Mouse (Mus musculus) liver, postnatal 0 days (tissue): ENCODE results near the gene Lin9. TPM values are rescaled to one million over a fixed set of nuclear protein-coding genes. Genes with fewer than 3 reads are reported as not detected.
A peak's percentile ranks its signal among the peaks of the same experiment; 100 is the strongest.

Source experiments
- ATAC-seq: fragments of 200-750 bp; cut with Nextera tagmentation; 2 replicates; pipeline ENCODE4 v1.8.0; 2017; ENCODE audit warnings: mild to moderate bottlenecking, moderate library complexity
- DNase-seq: peaks from one replicate; pipeline ENCODE4 v3.0.0-alpha.2; 2016
- H3K27ac ChIP-seq: fragments of 300-500 bp; sonication (generic); 2 replicates; pipeline ENCODE4 v1.5.1; 2014; ENCODE audit warnings: antibody characterized with exemption, moderate library complexity, mild to moderate bottlenecking, low read depth
- H3K27me3 ChIP-seq: fragments of 300-500 bp; sonication (generic); 2 replicates; pipeline ENCODE4 v1.6.1; 2014; ENCODE audit warnings: low read length, control low read depth, mixed read lengths; ENCODE audit not compliant: insufficient read depth
- H3K36me3 ChIP-seq: fragments of 300-500 bp; sonication (generic); replicated peaks from 2 replicates; pipeline ENCODE4 v1.6.1; 2014; ENCODE audit warnings: mild to moderate bottlenecking, control low read depth, low read length, moderate library complexity, mixed read lengths; ENCODE audit not compliant: insufficient read depth
- H3K4me1 ChIP-seq: fragments of 300-500 bp; sonication (generic); 2 replicates; pipeline ENCODE4 v1.6.1; 2014; ENCODE audit warnings: antibody characterized with exemption, mild to moderate bottlenecking, control low read depth; ENCODE audit not compliant: insufficient read depth
- H3K4me2 ChIP-seq: fragments of 300-500 bp; sonication (generic); 2 replicates; pipeline ENCODE4 v1.6.1; 2014; ENCODE audit warnings: low read depth, mild to moderate bottlenecking, low read length, moderate library complexity, mixed read lengths
- H3K4me3 ChIP-seq: fragments of 300-500 bp; sonication (generic); 2 replicates; pipeline ENCODE4 v1.5.1; 2014; ENCODE audit warnings: low read depth, low read length
- H3K9ac ChIP-seq: fragments of 300-500 bp; sonication (generic); replicated peaks from 2 replicates; pipeline ENCODE4 v1.6.1; 2014; ENCODE audit warnings: mild to moderate bottlenecking, moderate library complexity
- H3K9me3 ChIP-seq: fragments of 300-500 bp; sonication (generic); 2 replicates; pipeline ENCODE4 v1.6.1; 2016; ENCODE audit warnings: mild to moderate bottlenecking, control low read depth, low read length, mixed read lengths
- CTCF ChIP-seq: sonication (generic); IDR thresholded peaks from 2 replicates; pipeline ENCODE4 v1.5.1; 2016; ENCODE audit warnings: antibody characterized with exemption, low read depth
- EP300 ChIP-seq: IDR thresholded peaks from 2 replicates; pipeline ENCODE4 v1.6.1; 2016; ENCODE audit warnings: antibody characterized with exemption, low read depth, mild to moderate bottlenecking
- WGBS: fragments of 180-500 bp; shearing (Covaris S2); extraction: QIAGEN DNeasy Blood & Tissue Kit; methylation state at CpG from one replicate; pipeline ENCODE4 v1.1.7; 2014; ENCODE audit not compliant: insufficient replicate concordance; 5-methylcytosine and 5-hydroxymethylcytosine counted together
- polyA plus RNA-seq: library from polyadenylated mRNA; unstranded; fragments of >200 nt; fragmentation: Nextera tagmentation; extraction: Ambion mirVana; gene quantifications from 2 replicates; pipeline ENCODE4 v1.2.1, GENCODE M21; 2015

Lin9 gene
- polyA plus RNA-seq, 1 experiment from 2014 or later = 6.4 TPM

DNA sequence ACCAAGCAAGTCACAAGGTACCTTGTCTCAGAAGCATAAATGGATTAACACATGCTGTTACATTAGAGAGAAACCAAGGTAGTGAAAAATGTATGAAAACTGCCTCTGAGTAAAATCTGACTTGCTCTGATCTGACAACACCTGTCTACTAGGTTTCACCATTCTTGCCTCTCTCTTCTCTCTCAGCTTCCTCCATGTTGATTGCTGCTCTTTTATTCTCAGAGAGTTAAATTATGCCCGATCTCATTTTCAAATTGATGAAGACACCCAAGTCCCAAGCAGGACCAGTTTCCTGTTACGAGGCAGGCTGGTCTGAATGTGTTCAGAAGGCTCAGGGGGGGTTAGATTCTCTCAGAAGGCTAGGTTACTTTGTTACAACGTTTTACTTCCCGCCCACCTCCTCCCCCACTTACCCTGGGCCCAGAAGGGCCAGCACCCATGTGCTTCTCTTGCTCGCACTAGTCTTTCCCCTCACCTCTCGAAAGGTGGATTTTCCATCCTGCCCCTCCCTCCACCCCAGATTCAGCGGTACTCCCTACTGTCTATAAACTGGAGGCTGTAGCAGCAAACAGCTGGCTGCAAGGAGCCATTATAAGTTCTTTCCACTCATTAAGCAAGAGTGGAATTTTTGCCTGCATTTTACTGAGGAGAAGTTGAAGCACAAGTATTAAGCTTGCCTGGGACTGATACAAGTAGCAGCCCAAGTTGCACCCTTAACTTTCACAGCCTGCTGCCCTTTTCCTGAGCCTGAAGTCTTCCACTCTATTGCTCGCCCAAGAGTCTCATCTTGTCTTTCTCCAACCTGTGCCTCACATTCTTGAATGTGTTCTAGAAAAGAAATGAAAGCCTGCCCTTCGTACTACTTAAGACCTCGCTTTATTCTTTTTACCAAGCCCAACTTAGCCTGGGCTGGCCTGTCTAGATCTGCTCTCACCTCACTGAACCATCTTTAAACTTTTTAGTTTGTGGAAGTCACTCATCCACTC lies 1.2 kb upstream of the Lin9 start:
- peak overlapping the region; percentile 95 for H3K4me3 ChIP-seq
- H3K4me2 ChIP-seq = peak overlapping the region; percentile 95
- peak overlapping the region; percentile 97 for H3K9ac ChIP-seq
- 65% methylated on average over 10 of the region's 10 CpGs for WGBS
- TF ChIP-seq CTCF (no peak), EP300 (no peak)
- H3K27ac ChIP-seq = no peak overlapping the region
- H3K36me3 ChIP-seq = no peaks in the 10 kb centered on the region
- DNase-seq (no peak), ATAC-seq (no peak)
- peaks cover 11% of the 10 kb centered on the region for H3K4me1 ChIP-seq
- H3K27me3 ChIP-seq = no peaks in the 10 kb centered on the region
- no peaks in the 10 kb centered on the region for H3K9me3 ChIP-seq

DNA sequence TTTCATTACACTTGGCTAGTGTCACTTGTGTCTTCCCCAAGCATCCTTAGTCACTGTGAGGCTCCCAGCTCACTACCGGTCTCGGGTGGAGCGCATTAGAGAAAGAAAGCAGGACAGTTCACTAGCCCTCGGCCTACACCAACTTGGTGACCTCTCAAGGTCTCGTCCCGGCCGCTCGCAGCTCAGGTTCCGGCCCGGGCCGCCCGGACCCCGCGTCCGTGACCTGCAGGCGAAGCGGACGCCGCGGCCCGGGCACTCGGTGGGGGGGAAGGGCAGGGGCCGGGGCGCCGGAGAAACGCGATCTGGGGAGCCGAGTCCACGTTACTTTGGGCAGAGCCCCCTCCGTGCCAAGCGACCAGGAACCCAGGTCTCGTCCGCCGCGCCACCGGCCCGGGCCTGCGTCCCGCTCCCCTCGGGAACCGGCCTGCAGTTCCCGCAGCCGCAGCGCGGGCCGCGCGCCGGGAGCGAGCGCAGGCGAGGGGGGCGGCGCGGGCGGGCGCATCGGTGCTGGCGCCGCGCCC lies 285 bp upstream of the Lin9 start:
- ATAC-seq = peak; percentile 75
- peak overlapping the region; percentile 95 for H3K4me3 ChIP-seq
- H3K36me3 ChIP-seq = no peaks in the 10 kb centered on the region
- TF ChIP-seq CTCF (no peak), EP300 (no peak)
- H3K4me2 ChIP-seq = peak overlapping the region; percentile 95
- H3K9me3 ChIP-seq = no peaks in the 10 kb centered on the region
- no peaks in the 10 kb centered on the region for H3K27me3 ChIP-seq
- under 1% methylated on average over 55 of the region's 61 CpGs for WGBS
- peak overlapping the region; percentile 97 for H3K9ac ChIP-seq
- H3K27ac ChIP-seq = peak overlapping the region; percentile 84
- H3K4me1 ChIP-seq = peaks cover 11% of the 10 kb centered on the region
- peak; percentile 68 for DNase-seq

DNA sequence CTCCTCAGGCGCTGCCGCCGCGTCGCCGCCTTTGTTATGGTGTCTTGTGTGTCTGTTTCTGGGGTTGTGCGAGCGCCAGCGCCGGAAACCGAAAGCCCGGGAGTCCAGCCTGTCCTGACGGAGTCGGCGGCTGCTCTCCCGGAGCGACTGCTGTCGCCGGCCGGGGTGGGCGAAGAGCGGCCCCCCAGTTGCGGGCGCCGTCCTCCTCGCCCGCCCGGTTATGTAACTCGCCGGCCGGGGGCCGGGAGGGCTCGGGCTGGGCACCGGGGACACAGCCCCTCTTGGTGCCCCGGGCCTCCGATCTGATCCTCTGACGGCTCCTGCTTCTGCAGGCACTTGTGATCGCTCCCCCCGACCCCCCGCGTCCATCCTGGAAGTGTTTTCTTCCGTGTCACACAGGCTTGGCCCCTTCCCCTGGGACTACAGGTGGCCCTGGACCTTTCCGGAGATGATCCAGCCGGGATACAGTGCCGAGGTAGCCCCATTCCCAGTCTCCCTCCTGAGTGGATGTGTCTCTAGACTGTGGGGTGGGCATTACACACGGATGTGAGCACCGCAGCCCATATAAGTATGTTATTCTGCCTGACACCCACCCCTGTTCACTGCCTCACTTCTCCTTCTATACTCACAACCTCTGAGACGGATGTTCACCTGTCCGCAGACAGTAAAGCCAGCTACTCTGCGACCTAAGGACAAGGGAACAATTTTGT lies 723 bp downstream of the Lin9 start:
- Histone ChIP-seq H3K36me3 (no peaks in the 10 kb centered on the region; the same call in 1 of the 2 replicates), H3K9me3 (no peaks in the 10 kb centered on the region), H3K9ac (peak overlapping the region; percentile 97), H3K27ac (peak overlapping the region; percentile 84), H3K4me2 (peak overlapping the region; percentile 95), H3K4me1 (peaks cover 16% of the 10 kb centered on the region), H3K27me3 (no peaks in the 10 kb centered on the region), H3K4me3 (peak overlapping the region; percentile 95)
- DNase-seq (no peak), ATAC-seq (peak; percentile 59)
- 2% methylated on average over 41 of the region's 50 CpGs for WGBS
- no peak for TF ChIP-seq EP300
- no peak for TF ChIP-seq CTCF

DNA sequence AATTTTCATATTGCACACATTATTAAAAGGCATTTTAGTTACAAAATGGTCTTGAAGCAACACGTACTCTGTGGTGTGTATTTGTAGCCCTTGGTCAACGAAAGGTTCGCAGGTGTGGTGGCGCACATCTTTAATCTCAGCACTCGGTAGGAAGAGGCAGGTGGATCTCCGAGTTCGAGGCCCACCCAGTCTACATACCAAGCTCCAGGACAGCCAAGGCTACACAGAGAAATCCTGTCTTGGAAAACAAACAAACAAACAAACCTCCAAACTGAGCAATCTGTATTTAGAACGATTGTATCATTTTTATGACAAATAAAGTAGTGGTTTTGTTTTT lies 1.2 kb downstream of the Lin9 start:
- 56% methylated on average over 8 of the region's 8 CpGs for WGBS
- peak overlapping the region; percentile 97 for H3K9ac ChIP-seq

DNA sequence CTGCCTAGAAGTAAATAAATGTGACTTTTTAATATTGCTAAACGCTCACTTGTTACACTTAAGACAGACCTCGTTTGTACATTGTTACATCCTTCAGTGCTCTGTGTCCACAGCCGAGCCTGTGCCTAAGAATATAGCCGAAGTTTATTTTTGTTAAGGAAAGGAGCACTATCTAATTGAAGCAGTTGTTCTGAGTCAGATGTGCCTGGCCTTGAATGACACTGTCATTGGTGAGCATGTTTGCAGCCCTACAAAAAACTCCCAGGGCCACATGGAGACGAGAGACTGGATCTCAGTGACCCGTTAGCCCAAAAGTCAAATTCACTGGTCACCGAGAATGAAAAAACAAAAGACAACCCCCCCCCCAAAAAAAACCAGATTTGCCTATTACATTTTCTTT lies 50.3 kb downstream of the Lin9 start:
- H3K9me3 ChIP-seq = no peaks in the 10 kb centered on the region
- peaks cover 34% of the 10 kb centered on the region for H3K36me3 ChIP-seq
- no peak overlapping the region for H3K4me2 ChIP-seq
- DNase-seq (no peak), ATAC-seq (no peak)
- no peak overlapping the region for H3K9ac ChIP-seq
- WGBS = 82% methylated on average over 7 of the region's 7 CpGs
- peaks cover 8% of the 10 kb centered on the region for H3K27me3 ChIP-seq
- no peak for TF ChIP-seq CTCF
- TF ChIP-seq EP300 = no peak
- H3K4me3 ChIP-seq = no peak overlapping the region
- no peak overlapping the region for H3K27ac ChIP-seq
- H3K4me1 ChIP-seq = no peaks in the 10 kb centered on the region

More for the DNA sequence above, 1.2 kb downstream of the Lin9 start:
- Histone ChIP-seq H3K27me3 (no peaks in the 10 kb centered on the region), H3K27ac (no peak overlapping the region), H3K4me2 (peak overlapping the region; percentile 95), H3K9me3 (no peaks in the 10 kb centered on the region), H3K4me3 (peak overlapping the region; percentile 95), H3K36me3 (no peaks in the 10 kb centered on the region; the same call in 1 of the 2 replicates), H3K4me1 (peaks cover 18% of the 10 kb centered on the region)
- no peak for TF ChIP-seq CTCF
- no peak for TF ChIP-seq EP300
- ATAC-seq (no peak), DNase-seq (no peak)
